Comparison of ENCODE assay signal across 8 mouse cellular contexts in the genomic region with DNA sequence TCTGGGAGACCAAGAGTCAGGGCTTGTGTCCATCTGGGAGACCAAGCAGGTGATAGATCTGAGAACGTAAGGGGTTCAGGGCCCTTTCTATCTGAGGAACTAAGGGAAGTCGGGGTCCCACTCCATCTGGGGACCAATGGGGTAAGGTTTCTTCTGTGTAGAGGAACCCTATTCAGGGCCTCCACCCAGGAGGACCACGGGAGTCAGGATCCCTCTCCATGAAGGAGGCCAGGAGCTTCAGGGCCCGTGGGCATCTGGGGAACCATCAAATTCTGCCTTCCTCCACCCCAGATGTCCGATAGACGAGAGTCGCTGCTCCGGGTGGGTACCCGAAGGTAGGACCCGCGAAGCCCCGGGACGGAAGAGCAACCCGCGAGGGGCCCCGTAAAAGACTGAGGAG. TPM values are rescaled to one million over a fixed set of nuclear protein-coding genes. Genes with fewer than 3 reads are reported as not detected.
DNase-seq lines count a peak whose midpoint lies in the region; ATAC-seq and TF ChIP-seq lines count a peak whose summit lies in the region.

No protein-coding gene starts in this region.

- ATAC-seq in embryonic facial prominence, embryonic 13.5 days (ENCODE audit: insufficient number of reproducible peaks, insufficient read depth, low FRiP score, low TSS enrichment, low read depth), result peak; percentile 18; the same call in 1 of the 2 replicates
- peak; percentile 41 for ATAC-seq in intestine, embryonic 14.5 days (replicated peaks; ENCODE audit: low FRiP score, low TSS enrichment, low read depth)
- peak; percentile 52 for ATAC-seq in midbrain, embryonic 15.5 days (replicated peaks)

- H3K4me2 ChIP-seq in embryonic facial prominence, embryonic 13.5 days, result peak overlapping the region; percentile 85
- peak overlapping the region; percentile 99 for H3K4me2 ChIP-seq in intestine, embryonic 14.5 days (ENCODE audit: low read length)
- H3K4me2 ChIP-seq in midbrain, embryonic 15.5 days, result peak overlapping the region; percentile 83

- DNase-seq in gastrocnemius, adult 2 months, result no peak
- DNase-seq in gastrocnemius, adult 18-20 months (ENCODE audit: low spot score), result no peak
- DNase-seq in 3T3-L1 (ENCODE audit: low read depth, low spot score), result peak; percentile 24
- no peak for DNase-seq in intestine, embryonic 14.5 days (ENCODE audit: low spot score)
- no peak for DNase-seq in right cerebral cortex, postnatal 10 days (ENCODE audit: low spot score in 2 of 2)
- DNase-seq in spleen, adult 12 weeks (ENCODE audit: low spot score), result no peak

- H3K27me3 ChIP-seq in embryonic facial prominence, embryonic 13.5 days, result peaks cover 16% of the 10 kb centered on the region; the same call in 1 of the 2 replicates
- peaks cover 15% of the 10 kb centered on the region; the same call in 1 of the 2 replicates for H3K27me3 ChIP-seq in intestine, embryonic 14.5 days (replicated peaks; ENCODE audit: control insufficient read depth, insufficient read depth, low read length)
- peaks cover 5% of the 10 kb centered on the region for H3K27me3 ChIP-seq in midbrain, embryonic 15.5 days (replicated peaks)

- H3K27ac ChIP-seq in gastrocnemius, adult 2 months, result peak overlapping the region; percentile 92
- peak overlapping the region; percentile 60 for H3K27ac ChIP-seq in embryonic facial prominence, embryonic 13.5 days
- H3K27ac ChIP-seq in intestine, embryonic 14.5 days (ENCODE audit: low read depth), result peak overlapping the region; percentile 62; the same call in 1 of the 2 replicates
- H3K27ac ChIP-seq in midbrain, embryonic 15.5 days, result peak overlapping the region; percentile 76

- H3K9ac ChIP-seq in embryonic facial prominence, embryonic 13.5 days, result peak overlapping the region; percentile 92
- peak overlapping the region; percentile 90 for H3K9ac ChIP-seq in intestine, embryonic 14.5 days (ENCODE audit: low read length)
- H3K9ac ChIP-seq in midbrain, embryonic 15.5 days, result peak overlapping the region; percentile 82

- peak overlapping the region; percentile 90 for H3K4me3 ChIP-seq in gastrocnemius, adult 2 months
- H3K4me3 ChIP-seq in embryonic facial prominence, embryonic 13.5 days, result peak overlapping the region; percentile 83
- peak overlapping the region; percentile 90 for H3K4me3 ChIP-seq in intestine, embryonic 14.5 days (ENCODE audit: low read depth, low read length)
- H3K4me3 ChIP-seq in midbrain, embryonic 15.5 days, result peak overlapping the region; percentile 79

- H3K9me3 ChIP-seq in embryonic facial prominence, embryonic 13.5 days, result no peaks in the 10 kb centered on the region
- no peaks in the 10 kb centered on the region for H3K9me3 ChIP-seq in intestine, embryonic 14.5 days (ENCODE audit: control insufficient read depth, low read length)
- H3K9me3 ChIP-seq in midbrain, embryonic 15.5 days, result no peaks in the 10 kb centered on the region

- intact Hi-C loops in gastrocnemius, adult 2 months (cut with DNase I), result loop anchor here (10.0 kb wide), 1 partner anchor 193 kb away; the partner anchor contains the start of gene Dusp8

- TF ChIP-seq CTCF in gastrocnemius, adult 2 months (IDR thresholded peaks at IDR 0.05), result no peak

- peaks cover 30% of the 10 kb centered on the region for H3K4me1 ChIP-seq in embryonic facial prominence, embryonic 13.5 days
- peaks cover 15% of the 10 kb centered on the region for H3K4me1 ChIP-seq in intestine, embryonic 14.5 days (replicated peaks; ENCODE audit: control insufficient read depth, insufficient read depth, low read length)
- peaks cover 40% of the 10 kb centered on the region for H3K4me1 ChIP-seq in midbrain, embryonic 15.5 days

- WGBS in embryonic facial prominence, embryonic 13.5 days, result under 1% methylated on average over 16 of the region's 16 CpGs
- 2% methylated on average over 16 of the region's 16 CpGs for WGBS in intestine, embryonic 14.5 days
- WGBS in midbrain, embryonic 15.5 days, result 0% methylated on average over 16 of the region's 16 CpGs

- H3K36me3 ChIP-seq in embryonic facial prominence, embryonic 13.5 days, result no peaks in the 10 kb centered on the region
- H3K36me3 ChIP-seq in intestine, embryonic 14.5 days (ENCODE audit: control insufficient read depth, insufficient read depth, low read length), result no peaks in the 10 kb centered on the region
- H3K36me3 ChIP-seq in midbrain, embryonic 15.5 days (replicated peaks), result no peaks in the 10 kb centered on the region

RNA-seq across cellular contexts. Expression of gene Tollip, which starts 16.5 kb away (rescaled TPM):
- 10 to 100 TPM; 31.8 to 33.0 TPM for total RNA-seq in gastrocnemius, adult 2 months (2021)
- 10 to 100 TPM; 30.1 to 34.3 TPM for total RNA-seq in gastrocnemius, adult 18-20 months (2021)
- polyA plus RNA-seq in embryonic facial prominence, embryonic 13.5 days (2015; fragmentation: Nextera tagmentation; extraction: Ambion mirVana), result 40.9 and 42.6 TPM in 2 replicates
- polyA plus RNA-seq in intestine, embryonic 14.5 days (2014; fragmentation: Nextera tagmentation; extraction: Ambion mirVana), result 47.4 and 48.1 TPM in 2 replicates
- polyA plus RNA-seq in midbrain, embryonic 15.5 days (2015; fragmentation: Nextera tagmentation; extraction: Ambion mirVana), result 82.6 TPM in 2 replicates

RNA-seq across cellular contexts. Expression of gene Brsk2, which starts 47.7 kb away (rescaled TPM):
- under 1 TPM; 0.25 to 0.38 TPM for total RNA-seq in gastrocnemius, adult 2 months (2021)
- total RNA-seq in gastrocnemius, adult 18-20 months (2021), result under 1 TPM; 0.09 to 0.19 TPM
- 1.1 and 1.2 TPM in 2 replicates for polyA plus RNA-seq in embryonic facial prominence, embryonic 13.5 days (2015; fragmentation: Nextera tagmentation; extraction: Ambion mirVana)
- polyA plus RNA-seq in intestine, embryonic 14.5 days (2014; fragmentation: Nextera tagmentation; extraction: Ambion mirVana), result 2.1 and 2.2 TPM in 2 replicates
- polyA plus RNA-seq in midbrain, embryonic 15.5 days (2015; fragmentation: Nextera tagmentation; extraction: Ambion mirVana), result 24.7 and 25.9 TPM in 2 replicates
